Comparison of ENCODE assay signal across 7 mouse cellular contexts in the genomic region with DNA sequence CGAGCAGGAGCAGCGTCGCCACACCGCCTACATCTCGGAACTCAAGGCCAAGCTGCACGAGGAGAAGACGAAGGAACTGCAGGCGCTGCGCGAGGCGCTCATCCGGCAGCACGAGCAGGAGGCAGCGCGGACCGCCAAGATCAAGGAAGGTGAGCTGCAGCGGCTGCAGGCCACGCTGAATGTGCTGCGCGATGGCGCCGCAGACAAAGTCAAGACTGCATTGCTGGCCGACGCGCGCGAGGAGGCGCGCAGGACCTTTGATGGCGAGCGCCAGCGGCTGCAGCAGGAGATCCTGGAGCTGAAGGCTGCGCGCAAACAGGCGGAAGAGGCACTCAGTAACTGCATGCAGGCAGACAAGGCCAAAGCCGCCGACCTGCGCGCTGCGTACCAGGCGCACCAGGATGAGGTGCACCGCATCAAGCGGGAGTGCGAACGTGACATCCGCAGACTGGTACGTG. TPM values are rescaled to one million over a fixed set of nuclear protein-coding genes. Genes with fewer than 3 reads are reported as not detected.
DNase-seq lines count a peak whose midpoint lies in the region; ATAC-seq and TF ChIP-seq lines count a peak whose summit lies in the region.

No protein-coding gene starts in this region.

- peak; percentile 71 for DNase-seq in thymus, postnatal 4 days
- no peak for DNase-seq in thymus, adult 2 months
- DNase-seq in embryo, embryonic 10.5 days (ENCODE audit: low spot score): peak; percentile 62
- DNase-seq in frontal cortex, postnatal 14 days (ENCODE audit: low spot score in 2 of 2): no peak
- DNase-seq in lung, adult 18-20 months: no peak

- 94% methylated on average over 47 of the region's 47 CpGs for WGBS in thymus, adult 2 months
- 2% methylated on average over 47 of the region's 47 CpGs for WGBS in intestine, embryonic 15.5 days
- 1% methylated on average over 47 of the region's 47 CpGs for WGBS in stomach, embryonic 14.5 days

- peak; percentile 9; the same call in 1 of the 2 replicates for ATAC-seq in intestine, embryonic 15.5 days
- ATAC-seq in stomach, embryonic 14.5 days (ENCODE audit: insufficient number of reproducible peaks, insufficient read depth, low FRiP score, low read depth): peak; percentile 51; the same call in 1 of the 2 replicates

- peak overlapping the region; percentile 76 for H3K4me2 ChIP-seq in intestine, embryonic 15.5 days (replicated peaks)
- H3K4me2 ChIP-seq in stomach, embryonic 14.5 days (replicated peaks; ENCODE audit: low read depth, low read length): peak overlapping the region; percentile 68

- TF ChIP-seq POLR2A in thymus, adult 2 months (IDR thresholded peaks at IDR 0.05; ENCODE audit: control insufficient read depth, extremely low read depth, insufficient read depth, low read length, poor library complexity): no peak

- no peaks in the 10 kb centered on the region for H3K9me3 ChIP-seq in intestine, embryonic 15.5 days
- no peaks in the 10 kb centered on the region for H3K9me3 ChIP-seq in stomach, embryonic 14.5 days (ENCODE audit: control insufficient read depth, low read depth, low read length)

- H3K36me3 ChIP-seq in thymus, adult 2 months (ENCODE audit: control insufficient read depth, insufficient read depth, low read length): peaks cover 52% of the 10 kb centered on the region
- no peaks in the 10 kb centered on the region for H3K36me3 ChIP-seq in intestine, embryonic 15.5 days
- H3K36me3 ChIP-seq in stomach, embryonic 14.5 days (ENCODE audit: control insufficient read depth, insufficient read depth, low read length): no peaks in the 10 kb centered on the region

- H3K27me3 ChIP-seq in thymus, adult 2 months (ENCODE audit: control insufficient read depth, insufficient read depth, low read length): no peaks in the 10 kb centered on the region
- peaks cover 15% of the 10 kb centered on the region for H3K27me3 ChIP-seq in intestine, embryonic 15.5 days (replicated peaks)
- 0 out of 2 replicates have a peak, but pooled peaks cover 10% of the 10 kb centered on the region for H3K27me3 ChIP-seq in stomach, embryonic 14.5 days (ENCODE audit: control insufficient read depth, insufficient read depth, low read length)

- peak overlapping the region; percentile 3; the same call in 1 of the 2 replicates for H3K9ac ChIP-seq in intestine, embryonic 15.5 days
- H3K9ac ChIP-seq in stomach, embryonic 14.5 days (replicated peaks; ENCODE audit: low read depth, low read length): no peak overlapping the region; the same call in 1 of the 2 replicates

- no peaks in the 10 kb centered on the region; the same call in 1 of the 2 replicates for H3K4me1 ChIP-seq in thymus, adult 2 months (replicated peaks; ENCODE audit: control insufficient read depth, insufficient read depth, low read length)
- no peaks in the 10 kb centered on the region; the same call in 1 of the 2 replicates for H3K4me1 ChIP-seq in intestine, embryonic 15.5 days (replicated peaks)
- 0 out of 2 replicates have a peak, but pooled peaks cover 6% of the 10 kb centered on the region for H3K4me1 ChIP-seq in stomach, embryonic 14.5 days (ENCODE audit: control insufficient read depth, insufficient read depth, low read length)

- no peak overlapping the region for H3K4me3 ChIP-seq in thymus, adult 2 months (ENCODE audit: control insufficient read depth, insufficient read depth, low read length)
- peak overlapping the region; percentile 32 for H3K4me3 ChIP-seq in intestine, embryonic 15.5 days (replicated peaks)
- H3K4me3 ChIP-seq in stomach, embryonic 14.5 days (ENCODE audit: low read depth, low read length): peak overlapping the region; percentile 25

- H3K27ac ChIP-seq in thymus, adult 2 months (ENCODE audit: control insufficient read depth, insufficient read depth, low read length): no peak overlapping the region
- H3K27ac ChIP-seq in intestine, embryonic 15.5 days: no peak overlapping the region
- no peak overlapping the region for H3K27ac ChIP-seq in stomach, embryonic 14.5 days (ENCODE audit: low read length)

- no peak for TF ChIP-seq CTCF in thymus, adult 2 months (IDR thresholded peaks at IDR 0.05; ENCODE audit: borderline replicate concordance, control insufficient read depth, extremely low read depth, insufficient read depth, low read length, poor library complexity)

RNA-seq across cellular contexts. Expression of a gene that starts 6.0 kb away (rescaled TPM):
- polyA plus RNA-seq in thymus, adult 2 months (2012; rRNA removed): 3.6 and 4.3 TPM in 2 replicates
- polyA plus RNA-seq in intestine, embryonic 15.5 days (2015; fragmentation: Nextera tagmentation; extraction: Ambion mirVana): 0.01 and 0.05 TPM in 2 replicates
- polyA plus RNA-seq in stomach, embryonic 14.5 days (2014; fragmentation: Nextera tagmentation; extraction: Ambion mirVana): 0.12 TPM in 1 of 2 replicates, not detected in the other

Comparison
In these comparisons a context has a peak if more than half of its experiments do, and no peak if none do; other contexts are left out.
1. DNase-seq: peak in thymus, postnatal 4 days (single experiment) and embryo, embryonic 10.5 days (single experiment); none in thymus, adult 2 months (single experiment), frontal cortex, postnatal 14 days (0 of 2) and lung, adult 18-20 months (0 of 2).